Mouse (Mus musculus) cerebellum, adult 2 months (tissue): ENCODE data around the gene Rph3a. TPM values are rescaled to one million over a fixed set of nuclear protein-coding genes. Genes with fewer than 3 reads are reported as not detected.
A peak's percentile ranks its signal among the peaks of the same experiment; 100 is the strongest.

Experiments
- DNase-seq, 2 experiments: peaks; one replicate each; pipeline ENCODE4 v3.0.0; 2021
- H3K27ac ChIP-seq: fragments of 200-500 bp; 2 replicates; pipeline ENCODE4 v1.5.1; 2012; ENCODE audit warnings: low read length, control low read depth, inconsistent platforms; ENCODE audit not compliant: insufficient read depth
- H3K27me3 ChIP-seq: fragments of 200-500 bp; 2 replicates; pipeline ENCODE4 v1.6.1; 2012; ENCODE audit warnings: inconsistent platforms, mild to moderate bottlenecking, low read length, moderate library complexity; ENCODE audit not compliant: control insufficient read depth, insufficient read depth
- H3K4me1 ChIP-seq: fragments of 200-500 bp; 2 replicates; pipeline ENCODE4 v1.6.1; 2011; ENCODE audit warnings: low read length; ENCODE audit not compliant: control insufficient read depth, insufficient read depth
- H3K4me3 ChIP-seq: fragments of 200-500 bp; replicated peaks from 2 replicates; pipeline ENCODE3; 2011; ENCODE audit warnings: mild to moderate bottlenecking, low read depth, low read length, control low read depth; ENCODE audit not compliant: insufficient read depth
- CTCF ChIP-seq: fragments of 200-500 bp; IDR thresholded peaks from 2 replicates; pipeline ENCODE4 v1.5.1; 2011; ENCODE audit warnings: low read depth, mild to moderate bottlenecking, control low read depth, low read length, moderate library complexity, borderline replicate concordance; ENCODE audit not compliant: insufficient read depth
- POLR2A ChIP-seq: fragments of 200-500 bp; IDR thresholded peaks from 2 replicates; pipeline ENCODE4 v1.6.1; 2011; ENCODE audit warnings: low read length, control low read depth, borderline replicate concordance; ENCODE audit not compliant: insufficient read depth
- WGBS: fragments of 180-500 bp; shearing (Covaris S2); methylation state at CpG from one replicate; pipeline ENCODE4 v1.1.7; 2018; 5-methylcytosine and 5-hydroxymethylcytosine counted together
- polyA plus RNA-seq: library from polyadenylated mRNA; depleted of rRNA; stranded (reverse); fragments of >200 nt; gene quantifications from 2 replicates; pipeline ENCODE4 v1.2.3, GENCODE M21; 2012; rRNA removed

Rph3a gene
- 277 and 287 TPM in 2 replicates for polyA plus RNA-seq

GRCm38 (mm10) chr5:121009811-121010569, at the start of gene Rph3a:
Gene Rph3a, minus strand, starts transcription at chr5:121010092.
- H3K4me1 ChIP-seq: peaks cover 16% of the 10 kb centered on the region
- peak within 1 kb of the TSS; percentile 96 for H3K4me3 ChIP-seq
- 20% methylated on average over 12 of the region's 12 CpGs for WGBS
- H3K27ac ChIP-seq: peak within 1 kb of the TSS; percentile 86
- TF ChIP-seq CTCF (no peak), POLR2A (no peak)
- no peaks in the 10 kb centered on the region for H3K27me3 ChIP-seq
- DNase-seq: no peak

- H3K27me3 ChIP-seq: no peaks in the 10 kb centered on the region
- peaks cover 2% of the 10 kb centered on the region; the same call in 1 of the 2 replicates for H3K4me1 ChIP-seq
- DNase-seq: no peak
- WGBS: 79% methylated on average over 11 of the region's 11 CpGs
- no peak overlapping the region for H3K27ac ChIP-seq
- no peak overlapping the region for H3K4me3 ChIP-seq
- TF ChIP-seq CTCF (no peak), POLR2A (no peak)
These were observed 48.4 kb upstream of the Rph3a start for GRCm38 (mm10) chr5:121058261-121058660.

DNA sequence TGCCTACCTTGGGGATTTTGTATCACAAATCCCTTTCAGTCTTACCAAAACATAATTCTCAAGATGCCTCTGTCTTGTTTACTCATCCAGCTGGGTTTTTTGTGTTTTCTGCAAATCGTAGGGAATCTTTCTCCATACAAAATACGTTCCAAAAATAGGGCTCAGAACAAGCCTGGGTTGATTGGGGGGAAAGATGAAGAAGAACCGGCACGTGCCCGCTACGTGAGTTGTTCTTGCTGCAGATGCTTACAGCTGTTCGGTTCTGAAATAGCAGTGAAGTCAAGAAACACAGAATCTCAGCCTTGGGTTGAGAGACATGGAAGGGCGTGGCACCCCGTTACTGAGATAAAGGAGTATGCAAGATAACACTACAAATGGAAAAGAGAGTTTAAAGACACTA, 44.0 kb upstream of the Rph3a start:
- TF ChIP-seq CTCF (no peak), POLR2A (no peak)
- H3K27ac ChIP-seq: no peak overlapping the region
- 90% methylated on average over 9 of the region's 9 CpGs for WGBS

GRCm38 (mm10) chr5:121041791-121042190, 31.9 kb upstream of the Rph3a start:
- no peak for DNase-seq
- Histone ChIP-seq H3K4me1 (0 out of 2 replicates have a peak, but pooled peaks cover 4% of the 10 kb centered on the region), H3K4me3 (no peak overlapping the region), H3K27me3 (no peaks in the 10 kb centered on the region), H3K27ac (no peak overlapping the region)
- 57% methylated on average over 9 of the region's 9 CpGs for WGBS
- TF ChIP-seq POLR2A (no peak), CTCF (no peak)

More for the DNA sequence above, 44.0 kb upstream of the Rph3a start:
- Histone ChIP-seq H3K27me3 (no peaks in the 10 kb centered on the region), H3K4me3 (no peak overlapping the region), H3K4me1 (no peaks in the 10 kb centered on the region; the same call in 1 of the 2 replicates)
- no peak for DNase-seq

DNA sequence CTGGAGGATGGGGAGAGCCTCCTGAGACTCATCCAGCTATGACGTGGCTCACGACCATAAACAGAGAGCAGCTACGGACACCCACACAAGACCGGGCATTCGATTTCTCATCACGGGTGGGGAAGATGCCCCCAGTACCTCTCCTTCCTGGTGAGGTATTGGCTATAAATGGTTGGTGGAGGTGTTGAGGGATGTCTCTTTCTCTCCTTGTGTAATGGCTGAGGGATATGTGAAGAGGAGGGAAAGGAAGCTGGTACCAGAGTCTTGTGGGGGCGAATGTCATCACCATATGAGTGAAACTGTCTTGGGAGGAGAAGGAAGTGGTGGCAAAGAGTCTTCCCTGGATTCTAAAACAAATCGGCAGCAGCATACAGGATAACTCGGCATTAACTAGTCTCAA, 29.6 kb upstream of the Rph3a start:
- no peak for DNase-seq
- TF ChIP-seq POLR2A (no peak), CTCF (no peak)
- 91% methylated on average over 9 of the region's 9 CpGs for WGBS
- Histone ChIP-seq H3K27me3 (no peaks in the 10 kb centered on the region), H3K4me1 (no peaks in the 10 kb centered on the region), H3K27ac (no peak overlapping the region), H3K4me3 (no peak overlapping the region)

DNA sequence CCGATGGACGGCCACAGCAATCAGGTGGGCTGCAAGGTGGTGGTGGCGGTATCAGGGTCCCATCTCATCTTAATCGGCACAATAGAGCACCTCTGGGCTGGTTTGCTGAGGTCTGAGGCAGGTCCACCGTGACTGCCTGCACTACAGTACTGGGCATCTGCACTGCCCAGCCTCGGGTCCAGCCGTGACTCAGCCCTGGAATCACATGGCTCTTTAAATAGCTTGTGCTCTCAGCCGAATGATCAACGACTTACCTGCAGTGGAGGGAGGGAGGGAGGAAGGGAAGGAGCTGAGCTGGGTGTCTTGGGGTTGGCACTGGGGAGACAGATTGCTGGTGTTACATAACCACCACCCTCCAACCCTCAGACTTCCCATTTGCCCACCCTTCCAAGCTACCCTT, 20.3 kb upstream of the Rph3a start:
- WGBS: 49% methylated on average over 9 of the region's 9 CpGs
- DNase-seq: peak in 1 of 2 experiments; percentile 63
- TF ChIP-seq CTCF (no peak), POLR2A (no peak)
- Histone ChIP-seq H3K4me1 (peaks cover 7% of the 10 kb centered on the region; the same call in 1 of the 2 replicates), H3K27ac (no peak overlapping the region), H3K27me3 (no peaks in the 10 kb centered on the region), H3K4me3 (no peak overlapping the region)

- H3K27me3 ChIP-seq: no peaks in the 10 kb centered on the region
- no peaks in the 10 kb centered on the region for H3K4me1 ChIP-seq
- TF ChIP-seq CTCF (no peak), POLR2A (no peak)
- H3K4me3 ChIP-seq: no peak overlapping the region
- DNase-seq: no peak
- WGBS: 67% methylated on average over 9 of the region's 9 CpGs
- H3K27ac ChIP-seq: no peak overlapping the region
These were observed 9.6 kb upstream of the Rph3a start for GRCm38 (mm10) chr5:121019505-121019904.

- DNase-seq: no peak
- H3K4me3 ChIP-seq: no peak overlapping the region
- TF ChIP-seq CTCF: no peak
- TF ChIP-seq POLR2A: no peak
- 72% methylated on average over 5 of the region's 5 CpGs for WGBS
- no peak overlapping the region for H3K27ac ChIP-seq
- no peaks in the 10 kb centered on the region for H3K4me1 ChIP-seq
- no peaks in the 10 kb centered on the region for H3K27me3 ChIP-seq
These were observed 7.8 kb upstream of the Rph3a start for GRCm38 (mm10) chr5:121017699-121018098.
